Mouse (Mus musculus) forebrain, embryonic 16.5 days (tissue): ENCODE measurements at regions not wholly inside any gene's neighbourhood (a gene's known extent, or its start where the extent isn't known, plus 50 kb on each side); places are given as distances from the start of the nearest gene placed in this dataset.
"Not testable (repeated sequence)": the region's sequence is repeated elsewhere in the genome, so short reads cannot be mapped to it uniquely, and the experiment has no call there.

Experiments
- ATAC-seq: fragments of 200-750 bp; cut with Nextera tagmentation; 2 replicates; pipeline ENCODE4 v1.8.0; 2017; ENCODE audit warnings: mild to moderate bottlenecking, moderate library complexity
- H3K27ac ChIP-seq: fragments of 300-500 bp; sonication (generic); 2 replicates; pipeline ENCODE4 v1.5.1; 2014; ENCODE audit warnings: low read length, control low read depth
- H3K27me3 ChIP-seq: fragments of 300-500 bp; sonication (generic); replicated peaks from 2 replicates; pipeline ENCODE4 v1.6.1; 2014; ENCODE audit warnings: low read length; ENCODE audit not compliant: control insufficient read depth, insufficient read depth
- H3K36me3 ChIP-seq: fragments of 300-500 bp; sonication (generic); 2 replicates; pipeline ENCODE4 v1.6.1; 2014; ENCODE audit not compliant: control insufficient read depth, insufficient read depth
- H3K4me1 ChIP-seq: fragments of 300-500 bp; sonication (generic); replicated peaks from 2 replicates; pipeline ENCODE4 v1.6.1; 2014; ENCODE audit warnings: low read length; ENCODE audit not compliant: control insufficient read depth, insufficient read depth
- H3K4me2 ChIP-seq: fragments of 300-500 bp; sonication (generic); 2 replicates; pipeline ENCODE4 v1.6.1; 2014; ENCODE audit warnings: mild to moderate bottlenecking, low read length, control low read depth
- H3K4me3 ChIP-seq: fragments of 300-500 bp; sonication (generic); replicated peaks from 2 replicates; pipeline ENCODE4 v1.5.1; 2014; ENCODE audit warnings: mild to moderate bottlenecking, low read length, control low read depth
- H3K9ac ChIP-seq: fragments of 300-500 bp; sonication (generic); replicated peaks from 2 replicates; pipeline ENCODE4 v1.6.1; 2014; ENCODE audit warnings: low read depth, low read length, control low read depth
- H3K9me3 ChIP-seq: fragments of 300-500 bp; sonication (generic); 2 replicates; pipeline ENCODE4 v1.6.1; 2016; ENCODE audit warnings: low read length; ENCODE audit not compliant: control insufficient read depth
- WGBS: fragments of 180-500 bp; shearing (Covaris S2); extraction: QIAGEN DNeasy Blood & Tissue Kit; methylation state at CpG from one replicate; pipeline ENCODE4 v1.1.7; 2014; 5-methylcytosine and 5-hydroxymethylcytosine counted together

GRCm38 (mm10) chr15:84616880-84617279 lies 52.5 kb upstream of the Prr5 start:
- not testable (repeated sequence) for H3K4me2 ChIP-seq, H3K4me3 ChIP-seq, ATAC-seq, H3K27me3 ChIP-seq, H3K9me3 ChIP-seq, H3K36me3 ChIP-seq, H3K27ac ChIP-seq, H3K9ac ChIP-seq
- 6% methylated on average over 8 of the region's 8 CpGs for WGBS
- H3K4me1 ChIP-seq = peaks cover 30% of the 10 kb centered on the region

- H3K4me2 ChIP-seq = no peak overlapping the region
- H3K4me3 ChIP-seq = no peak overlapping the region
- H3K27ac ChIP-seq = no peak overlapping the region
- H3K27me3 ChIP-seq = no peaks in the 10 kb centered on the region
- no peak overlapping the region for H3K9ac ChIP-seq
- 47% methylated on average over 17 of the region's 17 CpGs for WGBS
- no peaks in the 10 kb centered on the region for H3K36me3 ChIP-seq
- ATAC-seq = peak; percentile 84
- no peaks in the 10 kb centered on the region for H3K9me3 ChIP-seq
- peaks cover 20% of the 10 kb centered on the region for H3K4me1 ChIP-seq
These were observed 55.6 kb upstream of the Prr5 start for GRCm38 (mm10) chr15:84613536-84614527.

- 20% methylated on average over 2 of the region's 2 CpGs for WGBS
- Histone ChIP-seq H3K9ac (no peak overlapping the region), H3K9me3 (no peaks in the 10 kb centered on the region), H3K36me3 (no peaks in the 10 kb centered on the region), H3K4me1 (peaks cover 20% of the 10 kb centered on the region), H3K4me2 (no peak overlapping the region), H3K27ac (no peak overlapping the region), H3K4me3 (no peak overlapping the region), H3K27me3 (no peaks in the 10 kb centered on the region)
- no peak for ATAC-seq
These were observed 55.3 kb upstream of the Rtl6 start for GRCm38 (mm10) chr15:84612961-84613360.

- Histone ChIP-seq H3K27me3 (no peaks in the 10 kb centered on the region), H3K4me1 (peaks cover 20% of the 10 kb centered on the region), H3K4me2 (no peak overlapping the region), H3K9ac (no peak overlapping the region), H3K9me3 (no peaks in the 10 kb centered on the region), H3K27ac (no peak overlapping the region), H3K4me3 (no peak overlapping the region), H3K36me3 (no peaks in the 10 kb centered on the region)
- 60% methylated on average over 15 of the region's 15 CpGs for WGBS
- ATAC-seq = no peak
These were observed 52.3 kb upstream of the Rtl6 start for GRCm38 (mm10) chr15:84609825-84610442.

GRCm38 (mm10) chr15:84609063-84609462 lies 51.4 kb upstream of the Rtl6 start:
- H3K9ac ChIP-seq = no peak overlapping the region
- H3K27ac ChIP-seq = no peak overlapping the region
- no peak overlapping the region for H3K4me3 ChIP-seq
- no peak for ATAC-seq
- no peak overlapping the region for H3K4me2 ChIP-seq
- WGBS = 92% methylated on average over 5 of the region's 5 CpGs
- peaks cover 18% of the 10 kb centered on the region for H3K4me1 ChIP-seq
- no peaks in the 10 kb centered on the region for H3K9me3 ChIP-seq
- no peaks in the 10 kb centered on the region for H3K36me3 ChIP-seq
- H3K27me3 ChIP-seq = no peaks in the 10 kb centered on the region
